Mouse (Mus musculus): ENCODE measurements around the gene Dyx1c1. TPM values are rescaled to one million over a fixed set of nuclear protein-coding genes. Genes with fewer than 3 reads are reported as not detected.

Dyx1c1 gene
- polyA plus RNA-seq, 1 experiment from 2014 or later: 0.51 TPM

GRCm38 (mm10) chr9:73019841-73020240, 61.3 kb downstream of the Dyx1c1 start:
- Histone ChIP-seq H3K9ac (ENCODE audit: low read length) (no peak overlapping the region), H3K27ac (replicated peaks) (no peak overlapping the region), H3K9me3 (ENCODE audit: control insufficient read depth, low read length) (no peaks in the 10 kb centered on the region), H3K4me1 (replicated peaks; ENCODE audit: control insufficient read depth, insufficient read depth) (no peaks in the 10 kb centered on the region), H3K4me2 (replicated peaks; ENCODE audit: low read depth) (no peak overlapping the region), H3K36me3 (ENCODE audit: control insufficient read depth, insufficient read depth, low read length) (peaks cover 10% of the 10 kb centered on the region; the same call in 1 of the 2 replicates), H3K27me3 (ENCODE audit: control insufficient read depth, insufficient read depth, low read length) (no peaks in the 10 kb centered on the region), H3K4me3 (ENCODE audit: low read depth, low read length) (no peak overlapping the region)
- ATAC-seq (ENCODE audit: low FRiP score, low TSS enrichment) (no peak), DNase-seq (ENCODE audit: low spot score) (no peak)
- TF ChIP-seq EP300 (optimal IDR thresholded peaks at IDR 0.05) (no peak), CTCF (IDR thresholded peaks at IDR 0.05; ENCODE audit: low read depth) (no peak)
- WGBS: 92% methylated on average over 10 of the region's 10 CpGs

DNA sequence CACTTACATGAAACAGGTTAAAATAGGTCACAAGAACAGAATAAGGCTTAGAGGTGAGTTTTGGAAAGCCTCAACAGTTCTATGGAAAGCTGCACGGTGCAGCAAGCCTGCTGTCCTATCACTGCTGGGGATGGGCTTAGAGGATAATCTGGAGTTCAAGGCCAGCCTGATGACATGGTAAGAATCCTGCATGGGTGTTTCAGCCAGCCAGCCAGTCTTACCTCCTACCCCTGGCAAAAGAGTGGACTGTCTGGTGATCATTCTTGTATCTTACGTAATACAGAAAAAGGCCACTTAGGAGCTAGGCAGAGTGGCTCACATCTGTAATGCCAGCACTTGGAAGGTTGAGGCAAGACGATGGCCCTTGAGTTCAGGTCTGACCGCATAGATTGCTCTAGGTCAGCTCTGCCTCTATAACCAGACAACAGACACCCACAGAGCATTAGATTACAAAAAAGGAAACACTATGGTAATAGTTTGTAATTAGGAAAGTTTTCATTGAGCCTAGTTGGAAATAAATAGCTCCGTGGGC, 62.0 kb downstream of the Dyx1c1 start:
- DNase-seq (ENCODE audit: low spot score): no peak
- H3K4me2 ChIP-seq (replicated peaks; ENCODE audit: low read depth): no peak overlapping the region
- H3K4me1 ChIP-seq (replicated peaks; ENCODE audit: control insufficient read depth, insufficient read depth): no peaks in the 10 kb centered on the region
- no peaks in the 10 kb centered on the region for H3K9me3 ChIP-seq (ENCODE audit: control insufficient read depth, low read length)
- H3K27ac ChIP-seq (replicated peaks): no peak overlapping the region
- H3K9ac ChIP-seq (ENCODE audit: low read length): no peak overlapping the region
- TF ChIP-seq CTCF (IDR thresholded peaks at IDR 0.05; ENCODE audit: low read depth) (no peak), EP300 (optimal IDR thresholded peaks at IDR 0.05) (no peak)
- 87% methylated on average over 5 of the region's 5 CpGs for WGBS
- peaks cover 9% of the 10 kb centered on the region; the same call in 1 of the 2 replicates for H3K36me3 ChIP-seq (ENCODE audit: control insufficient read depth, insufficient read depth, low read length)
- no peak for ATAC-seq (ENCODE audit: low FRiP score, low TSS enrichment)
- H3K27me3 ChIP-seq (ENCODE audit: control insufficient read depth, insufficient read depth, low read length): no peaks in the 10 kb centered on the region
- H3K4me3 ChIP-seq (ENCODE audit: low read depth, low read length): no peak overlapping the region

Small RNAs within 50 kb of the gene (microRNA-seq; reads per million reads assigned to microRNA genes)
- gene Gm27353: not detected

Other genes starting within 250 kb of the Dyx1c1 start
- 0.06 TPM in 2 replicates for gene Prtg, start 151.9 kb upstream of the Dyx1c1 start, polyA plus RNA-seq (2015; fragmentation: Nextera tagmentation; extraction: Ambion mirVana)
- gene Pygo1, start 33.1 kb upstream of the Dyx1c1 start, polyA plus RNA-seq (2015; fragmentation: Nextera tagmentation; extraction: Ambion mirVana): 1.1 and 1.4 TPM in 2 replicates
- gene Gm44503, start 67 bp downstream of the Dyx1c1 start, polyA plus RNA-seq (2015; fragmentation: Nextera tagmentation; extraction: Ambion mirVana): not detected in 2 replicates
- 10.6 and 12.0 TPM in 2 replicates for gene Ccpg1os, start 26.6 kb downstream of the Dyx1c1 start, polyA plus RNA-seq (2015; fragmentation: Nextera tagmentation; extraction: Ambion mirVana)
- 22.9 and 26.0 TPM in 2 replicates for gene Ccpg1, start 26.6 kb downstream of the Dyx1c1 start, polyA plus RNA-seq (2015; fragmentation: Nextera tagmentation; extraction: Ambion mirVana)
- 7.7 and 8.7 TPM in 2 replicates for gene Pigb, start 81.6 kb downstream of the Dyx1c1 start, polyA plus RNA-seq (2015; fragmentation: Nextera tagmentation; extraction: Ambion mirVana)
- 22.5 and 22.7 TPM in 2 replicates for gene Rab27a, start 86.1 kb downstream of the Dyx1c1 start, polyA plus RNA-seq (2015; fragmentation: Nextera tagmentation; extraction: Ambion mirVana)
- gene Khdc3, start 143.1 kb downstream of the Dyx1c1 start, polyA plus RNA-seq (2015; fragmentation: Nextera tagmentation; extraction: Ambion mirVana): not detected in 2 replicates
- gene Gm20509, start 143.7 kb downstream of the Dyx1c1 start, polyA plus RNA-seq (2015; fragmentation: Nextera tagmentation; extraction: Ambion mirVana): not detected in 2 replicates
- gene Rsl24d1, start 154.6 kb downstream of the Dyx1c1 start, polyA plus RNA-seq (2015; fragmentation: Nextera tagmentation; extraction: Ambion mirVana): 55.6 and 56.3 TPM in 2 replicates